Mouse (Mus musculus): Measurements from ENCODE around the gene Kctd13.

DNA sequence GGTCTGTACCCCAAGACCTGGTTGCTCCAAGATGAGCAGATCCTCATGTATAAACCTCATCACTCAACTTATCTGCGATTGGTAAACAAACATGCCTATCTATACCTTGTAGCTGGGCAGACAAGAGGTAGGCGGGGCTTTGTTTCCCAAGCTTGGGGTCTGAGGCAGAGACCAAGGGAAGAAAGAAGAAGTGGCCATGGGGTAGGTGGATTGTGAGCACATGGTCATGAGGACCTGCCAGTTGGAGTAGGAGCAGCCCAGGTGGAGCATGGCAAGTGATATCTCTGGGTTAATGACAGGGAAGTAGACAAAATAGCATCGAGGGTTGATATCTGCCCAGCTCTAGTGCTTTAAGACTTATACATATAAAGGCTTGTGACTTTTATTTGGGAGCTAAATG, 13.8 kb upstream of the Kctd13 start:
- TF ChIP-seq CTCF (IDR thresholded peaks at IDR 0.05; ENCODE audit: borderline replicate concordance, extremely low read depth, insufficient read depth, insufficient read length), result no peak
- no peak for TF ChIP-seq POLR2A (IDR thresholded peaks at IDR 0.05; ENCODE audit: borderline replicate concordance, extremely low read depth, insufficient read depth, insufficient read length, poor library complexity, severe bottlenecking)
